Mouse (Mus musculus) spleen, postnatal 36 days (tissue): ENCODE measurements around the gene Ttll5.
A peak's percentile ranks its signal among the peaks of the same experiment; 100 is the strongest.

Source experiments
- DNase-seq, 2 experiments: peaks; one replicate each; pipeline ENCODE4 v3.0.0; 2022; ENCODE audit warnings: low spot score in 2 of 2, mixed read lengths in 1 of 2

Gene Ttll5

DNA sequence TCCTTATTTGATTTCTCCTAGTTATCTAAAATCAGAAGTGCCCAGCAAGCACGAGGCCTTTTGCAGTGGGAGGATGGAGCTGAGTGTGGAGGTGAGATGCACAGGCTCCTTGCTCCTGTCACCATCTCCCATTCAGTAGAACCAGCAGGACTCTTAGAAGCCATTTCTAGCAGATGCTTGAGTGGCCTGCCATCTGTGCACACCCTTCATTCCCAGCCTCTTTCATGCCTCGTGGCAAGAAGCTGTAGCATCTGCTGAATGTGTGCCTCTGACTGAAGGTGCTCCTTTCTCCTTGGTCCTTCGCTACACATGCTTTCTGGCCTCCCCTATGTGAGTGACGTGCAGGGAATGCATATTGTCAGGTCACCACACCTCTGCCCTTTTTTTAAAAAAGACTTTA lies 143.9 kb downstream of the Ttll5 start:
- no peak for DNase-seq

- DNase-seq = peak; percentile 71 to 75
These were observed 145.1 kb downstream of the Ttll5 start for GRCm38 (mm10) chr12:85969571-85969970.

- no peak for DNase-seq
These were observed 145.7 kb downstream of the Ttll5 start for GRCm38 (mm10) chr12:85970191-85970590.

- no peak for DNase-seq
These were observed 146.3 kb downstream of the Ttll5 start for GRCm38 (mm10) chr12:85970803-85971202.

DNA sequence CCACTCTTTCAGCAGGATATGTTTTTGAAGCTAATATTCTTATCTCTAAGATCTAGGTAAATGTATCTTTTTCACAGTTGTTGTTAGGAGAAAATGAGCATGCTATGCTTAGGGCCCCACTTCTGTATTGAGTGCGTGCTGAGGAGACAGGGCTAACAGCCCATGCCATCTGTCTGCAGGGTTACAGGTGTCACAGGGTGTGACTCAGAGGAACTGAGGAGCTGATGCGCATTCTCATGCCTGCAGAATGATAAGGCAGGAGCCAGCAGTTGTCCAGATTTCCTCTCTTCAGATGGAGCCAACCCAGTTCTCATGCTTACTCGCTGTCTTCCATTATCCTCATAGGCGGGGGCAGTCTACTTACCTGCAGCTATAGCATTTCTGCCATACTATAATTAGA lies 147.2 kb downstream of the Ttll5 start:
- no peak for DNase-seq

DNA sequence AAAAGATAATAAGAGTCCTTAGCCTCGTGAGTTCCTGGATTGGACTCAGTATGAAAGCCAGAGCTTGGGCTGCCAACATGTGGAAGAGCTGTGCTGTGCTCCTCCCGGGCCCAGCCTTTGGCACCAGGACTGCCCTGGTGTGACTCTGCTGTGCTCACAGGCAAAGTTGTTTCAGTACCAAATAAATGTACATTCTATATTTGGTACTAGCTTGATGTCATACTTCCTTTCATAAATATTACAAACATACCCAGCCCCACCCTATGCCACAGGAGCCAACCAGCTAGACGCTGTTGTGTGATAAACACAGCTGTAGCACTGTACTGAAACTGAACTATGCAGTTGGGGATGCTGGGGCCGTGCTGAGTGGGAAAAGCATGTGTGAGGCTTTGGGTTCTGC lies 149.1 kb downstream of the Ttll5 start:
- peak; percentile 62 to 67 for DNase-seq

DNA sequence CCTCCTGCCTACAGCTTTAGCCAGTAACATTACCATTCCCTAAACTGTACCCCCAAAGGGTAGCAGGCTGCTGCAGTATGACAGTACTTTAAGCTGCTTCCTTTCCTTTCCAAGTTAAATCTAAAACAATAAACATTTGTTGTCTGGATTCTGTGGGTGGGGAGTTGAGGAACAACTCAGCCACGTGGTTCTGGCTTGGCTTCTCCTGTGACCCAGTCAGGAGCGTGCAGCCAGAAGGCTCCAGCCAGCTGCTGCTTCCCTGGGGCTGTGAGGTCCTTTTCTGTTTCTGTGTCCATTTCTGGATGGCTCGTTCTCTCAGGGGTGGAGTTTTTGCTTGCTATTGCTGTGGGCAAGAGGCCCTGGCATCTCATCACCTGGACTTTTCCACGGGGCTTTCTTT lies 149.6 kb downstream of the Ttll5 start:
- DNase-seq = no peak

DNA sequence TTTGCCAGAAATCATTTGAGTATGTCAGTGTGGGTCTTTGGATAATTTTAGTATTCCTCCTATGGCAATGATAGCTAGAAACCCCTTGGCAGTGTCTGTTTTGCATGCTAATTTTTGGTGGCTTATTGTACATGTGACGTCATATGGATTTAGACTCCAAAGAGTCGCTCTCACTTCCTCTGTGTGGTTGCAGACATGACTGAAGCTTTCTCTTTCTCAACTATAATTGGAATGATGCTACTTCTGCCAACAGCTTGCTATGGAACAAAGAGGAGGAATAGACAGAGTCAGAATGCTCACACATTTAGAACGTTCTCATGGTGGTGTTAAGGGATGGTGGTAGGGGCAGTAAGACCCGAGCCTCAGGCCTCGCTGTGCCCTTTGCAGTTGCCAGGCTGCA lies 155.5 kb downstream of the Ttll5 start:
- peak in 1 of 2 experiments; percentile 39 for DNase-seq

- no peak for DNase-seq
These were observed 161.1 kb downstream of the Ttll5 start for GRCm38 (mm10) chr12:85985524-85985923.

- DNase-seq = no peak
These were observed 161.6 kb downstream of the Ttll5 start for GRCm38 (mm10) chr12:85986024-85986423.

GRCm38 (mm10) chr12:85986540-85987443 lies 162.3 kb downstream of the Ttll5 start:
- DNase-seq = no peak

DNA sequence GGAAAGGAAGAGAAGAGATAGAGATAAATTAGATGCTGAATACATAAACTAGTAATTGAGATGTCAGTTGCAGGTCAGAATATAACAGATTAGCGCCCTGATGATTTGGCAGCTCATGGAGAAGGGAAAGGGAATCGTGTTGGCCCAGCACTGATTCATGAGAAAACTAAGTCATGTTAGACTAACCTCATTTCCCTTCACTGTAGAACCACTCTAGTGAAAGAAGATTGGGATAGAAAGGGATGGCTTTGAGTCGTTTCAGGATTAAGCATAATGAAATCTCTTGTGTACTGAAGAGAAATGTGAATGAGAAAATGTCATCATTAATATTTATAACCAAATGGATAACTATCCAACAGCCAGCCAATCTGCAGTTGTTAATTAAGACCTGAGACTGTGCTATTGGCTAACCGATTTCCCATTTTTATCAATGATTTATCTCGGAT lies 163.0 kb downstream of the Ttll5 start:
- DNase-seq = no peak

DNA sequence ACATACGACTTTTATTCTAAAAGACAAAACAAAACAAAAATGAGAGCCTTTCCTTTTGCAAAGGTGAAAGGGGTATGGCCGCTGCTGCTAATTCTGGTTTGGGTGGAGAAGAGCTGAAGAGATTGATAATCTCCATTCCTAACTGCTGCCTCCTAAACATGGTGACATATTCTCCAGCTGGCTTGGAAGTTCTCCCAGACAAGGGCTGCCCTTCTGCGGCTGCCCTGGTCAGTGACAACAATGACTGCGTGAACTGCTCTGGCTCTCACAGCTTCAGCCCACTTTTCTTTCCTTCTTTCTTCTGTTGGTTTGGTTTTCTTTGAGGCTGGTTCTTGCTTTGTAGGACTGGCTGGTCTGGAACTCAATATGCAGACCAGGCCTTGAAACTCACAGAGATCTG lies 163.7 kb downstream of the Ttll5 start:
- DNase-seq = no peak

GRCm38 (mm10) chr12:85988818-85989377 lies 164.4 kb downstream of the Ttll5 start:
- DNase-seq = no peak

DNA sequence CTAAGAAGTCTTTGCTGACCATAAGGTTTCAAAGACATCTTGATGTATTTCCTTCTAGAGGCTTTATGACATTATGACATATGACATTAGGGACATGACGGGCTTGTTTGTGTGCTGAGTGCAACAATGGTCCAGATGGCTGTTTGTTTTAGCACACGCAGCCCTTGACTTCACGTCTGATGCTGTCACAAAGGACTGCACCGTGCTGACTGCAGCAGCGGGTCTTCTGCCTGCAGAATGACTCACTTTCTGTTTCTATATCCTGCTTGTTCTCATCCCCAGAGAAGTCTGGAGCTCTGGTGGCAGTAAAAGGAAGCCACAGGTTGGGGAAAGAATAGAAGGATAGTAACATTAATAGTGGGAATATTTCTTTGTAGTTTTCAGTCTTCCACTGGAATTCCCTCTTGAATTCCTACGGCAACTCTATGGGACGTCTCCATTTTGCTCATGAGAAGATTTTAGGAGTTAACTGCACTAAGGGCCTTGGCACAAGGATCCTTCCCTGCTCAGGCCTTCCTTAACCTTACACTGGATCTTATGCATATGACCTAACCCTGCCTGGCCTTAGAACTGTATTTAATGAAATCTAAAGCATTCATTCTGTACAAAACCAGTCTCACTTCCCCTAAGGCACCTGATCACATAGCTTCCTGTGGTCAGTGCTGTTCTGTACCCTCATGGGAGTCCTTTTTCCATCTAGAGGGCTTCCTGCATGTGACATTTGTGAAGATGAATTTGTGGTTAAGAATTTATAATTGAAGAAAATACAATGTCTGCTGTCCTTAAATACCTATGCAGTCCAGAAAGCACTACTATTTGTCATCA lies 167.8 kb downstream of the Ttll5 start:
- DNase-seq = peak; percentile 72 to 76

GRCm38 (mm10) chr12:85992838-85993234 lies 168.4 kb downstream of the Ttll5 start:
- DNase-seq = peak; percentile 38 to 48

- DNase-seq = no peak
These were observed 169.4 kb downstream of the Ttll5 start for GRCm38 (mm10) chr12:85993790-85994360.

GRCm38 (mm10) chr12:86000641-86001073 lies 176.2 kb downstream of the Ttll5 start:
- no peak for DNase-seq

DNA sequence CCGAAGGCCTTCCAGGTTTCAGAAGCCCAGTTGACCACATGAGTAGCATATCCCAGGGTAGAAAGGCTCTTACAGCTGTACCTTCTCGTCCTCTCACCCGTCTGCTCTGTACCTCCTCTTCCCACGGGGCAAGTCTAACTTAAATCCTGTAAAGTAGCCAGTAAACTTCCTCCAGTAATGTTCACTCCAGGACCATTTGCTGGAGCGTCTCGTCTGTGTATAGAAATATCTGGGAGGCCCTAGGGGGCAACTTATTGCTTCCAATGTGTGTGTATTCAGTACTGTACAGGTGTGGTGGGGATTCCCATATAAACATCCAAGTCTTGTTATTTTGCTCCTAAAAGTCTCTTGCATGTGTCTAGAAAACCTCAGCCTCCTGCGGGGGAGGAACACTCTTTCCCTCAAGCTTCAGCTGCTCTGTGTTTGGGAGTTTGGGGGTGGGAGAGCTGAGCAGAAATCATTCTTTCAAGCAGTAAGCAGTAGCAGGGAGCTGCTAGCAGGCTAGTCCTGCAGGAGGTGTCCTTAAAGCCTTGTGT lies 176.7 kb downstream of the Ttll5 start:
- DNase-seq = no peak

GRCm38 (mm10) chr12:86004627-86005026 lies 180.2 kb downstream of the Ttll5 start:
- DNase-seq = no peak

GRCm38 (mm10) chr12:86007377-86007776 lies 182.9 kb downstream of the Ttll5 start:
- DNase-seq = no peak

GRCm38 (mm10) chr12:86010656-86011055 lies 186.2 kb downstream of the Ttll5 start:
- no peak for DNase-seq
